Mouse (Mus musculus) left cerebral cortex, postnatal 25 days (tissue): Measurements from ENCODE around the gene Zfp575. TPM values are rescaled to one million over a fixed set of nuclear protein-coding genes. Genes with fewer than 3 reads are reported as not detected.
A peak's percentile ranks its signal among the peaks of the same experiment; 100 is the strongest.

ENCODE experiments used
- DNase-seq, 2 experiments: peaks; one replicate each; pipeline ENCODE4 v3.0.0; 2022; ENCODE audit warnings: low spot score in 2 of 2, mixed read lengths in 1 of 2
- intact Hi-C: fragments of 180-260 bp; cut with DNase I; formaldehyde crosslinking; loops from one replicate; pipeline ENCODE4 v1.15.1; 2025
- total RNA-seq, 2 experiments: library from RNA; stranded (reverse); gene quantifications; 2 replicates each; pipeline ENCODE4 v1.2.3; 2021

The Zfp575 gene
- total RNA-seq, 2 experiments from 2014 or later, result 6.7 TPM

DNA sequence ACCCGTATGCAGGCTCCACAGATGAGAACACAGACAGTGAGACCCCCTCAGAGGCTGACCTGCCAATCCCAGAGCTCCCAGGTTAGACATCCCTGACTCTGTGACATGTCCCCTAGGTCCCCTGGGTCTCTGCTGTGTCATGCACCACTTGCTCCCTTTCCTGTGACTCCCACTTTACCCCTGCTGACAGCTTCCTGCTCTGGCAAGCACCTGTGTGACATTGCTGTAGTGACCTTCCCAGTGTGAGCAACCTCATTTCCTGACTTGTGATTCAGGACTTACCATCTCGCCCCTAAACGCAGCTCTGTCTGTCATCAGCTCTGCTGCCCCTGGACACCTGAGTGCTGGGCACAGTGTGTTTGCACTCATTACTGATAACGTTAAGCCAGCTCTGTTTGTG, 16.4 kb downstream of the Zfp575 start:
- no peak for DNase-seq
- intact Hi-C loops, result no loop called here

DNA sequence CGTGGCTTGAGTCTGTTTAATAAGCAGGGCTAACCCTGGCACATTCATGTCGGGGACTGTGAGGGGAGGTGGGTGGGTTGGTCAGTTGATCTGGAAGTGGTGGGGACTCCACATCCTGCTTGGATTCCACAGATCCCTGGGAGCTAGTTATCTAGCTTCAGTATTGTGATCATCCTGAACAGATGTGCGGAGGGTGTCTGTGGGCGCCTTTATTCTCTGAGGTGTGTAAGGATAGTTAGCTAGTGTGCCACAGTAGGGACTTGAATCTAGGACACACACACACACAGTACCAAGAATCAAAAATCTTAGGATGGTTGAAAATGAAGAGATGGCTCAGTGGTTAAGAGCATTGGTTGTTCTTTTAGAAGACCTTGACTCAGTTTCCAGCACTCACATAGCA, 18.9 kb downstream of the Zfp575 start:
- peak in 1 of 2 experiments; percentile 59 for DNase-seq
- intact Hi-C loops, result no loop called here

DNA sequence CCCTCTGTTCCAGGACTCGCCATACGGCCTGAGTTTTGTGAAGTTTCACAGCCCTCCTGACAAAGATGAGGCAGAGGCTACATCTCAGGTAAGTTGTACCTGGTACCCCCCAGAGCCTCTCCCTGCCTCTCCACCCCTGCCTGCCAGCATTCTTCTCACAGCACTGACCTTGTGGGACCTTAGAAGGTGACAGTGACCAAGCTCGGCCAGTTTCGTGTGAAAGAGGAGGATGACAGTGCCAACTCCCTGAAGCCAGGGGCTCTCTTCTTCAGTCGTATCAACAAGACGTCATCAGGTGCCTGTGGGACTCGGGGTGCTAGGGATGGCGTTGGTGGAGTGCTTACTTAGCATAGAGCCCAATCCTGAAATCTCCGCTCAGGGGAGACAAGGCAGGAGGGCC, 21.2 kb downstream of the Zfp575 start:
- no peak for DNase-seq
- intact Hi-C loops, result no loop called here

DNA sequence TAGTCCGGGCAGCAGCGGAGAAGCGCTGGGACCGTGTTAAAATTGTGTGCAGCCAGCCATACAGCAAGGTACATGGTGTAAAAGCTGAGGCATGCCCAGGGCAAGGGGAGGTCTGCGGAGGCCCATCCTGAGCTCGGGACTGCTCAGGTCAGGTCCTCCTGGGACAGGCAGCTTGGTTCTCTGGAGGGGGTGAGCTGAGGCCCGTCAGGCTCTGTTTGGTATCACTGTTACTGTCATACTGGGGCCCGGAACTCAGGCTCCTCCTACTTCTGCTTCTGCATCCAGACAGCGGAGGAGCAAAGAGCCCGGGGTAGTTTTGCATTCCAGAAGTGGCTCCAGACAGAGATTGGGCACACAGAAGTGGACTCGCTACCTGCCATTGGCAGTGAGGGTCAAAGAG, 21.8 kb downstream of the Zfp575 start:
- intact Hi-C loops, result loop anchor here (2.0 kb wide), 1 partner anchor 91 kb away; no protein-coding TSS in a partner anchor
- DNase-seq, result no peak

DNA sequence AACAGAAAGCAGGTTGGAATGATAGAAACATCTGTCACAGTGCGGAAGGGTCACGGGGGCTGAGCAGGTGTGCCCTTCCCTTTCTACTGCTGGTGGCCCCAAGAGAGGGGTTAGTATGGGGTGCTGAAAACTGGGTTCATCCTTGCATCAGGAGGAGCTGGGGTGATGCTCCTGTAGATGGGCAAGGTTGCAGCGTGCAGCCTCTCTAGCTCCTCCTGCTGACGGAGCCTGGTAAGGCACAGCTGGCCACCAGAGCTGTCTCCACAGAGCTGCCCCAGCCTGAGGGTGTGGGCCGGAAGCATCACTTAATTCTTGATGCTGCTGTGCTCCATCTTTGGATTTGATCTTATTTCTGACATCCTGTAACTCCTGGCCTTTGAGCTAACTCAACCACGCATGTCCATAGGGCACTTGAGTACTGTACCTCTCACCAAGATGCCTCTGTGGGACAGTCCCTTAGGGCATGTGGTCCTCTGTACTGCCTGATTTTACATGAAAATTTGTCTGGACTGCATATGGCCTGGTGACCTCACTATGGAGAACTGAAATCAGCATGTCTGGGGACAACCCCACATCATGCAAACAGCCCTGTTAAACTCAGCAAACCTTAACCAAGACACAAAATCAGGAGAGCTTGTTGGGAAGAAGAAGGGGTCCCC, 22.7 kb downstream of the Zfp575 start:
- intact Hi-C loops, result loop anchor here (2.0 kb wide), 1 partner anchor 90 kb away; no protein-coding TSS in a partner anchor
- DNase-seq, result peak; percentile 43 to 51

DNA sequence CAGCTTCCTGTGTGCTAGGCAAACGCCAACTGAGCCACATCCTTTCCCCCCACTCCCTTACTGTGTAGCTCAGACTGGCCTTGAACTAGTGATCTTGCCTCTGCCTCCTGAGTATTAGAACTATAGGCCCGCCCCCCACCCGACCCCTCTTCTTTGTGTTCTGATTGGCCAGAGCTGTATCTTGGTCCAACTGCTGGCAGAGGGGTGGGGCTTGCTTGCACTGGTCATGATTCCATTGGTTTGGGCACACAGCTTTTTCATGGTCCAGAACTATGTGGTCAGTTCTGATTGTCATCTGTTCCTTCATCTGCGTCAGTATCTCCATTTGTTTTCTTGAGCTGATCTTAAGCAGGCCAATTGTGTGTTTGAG, 23.6 kb downstream of the Zfp575 start:
- intact Hi-C loops, result loop anchor here (2.0 kb wide), 1 partner anchor 89 kb away; no protein-coding TSS in a partner anchor
- DNase-seq, result no peak

DNA sequence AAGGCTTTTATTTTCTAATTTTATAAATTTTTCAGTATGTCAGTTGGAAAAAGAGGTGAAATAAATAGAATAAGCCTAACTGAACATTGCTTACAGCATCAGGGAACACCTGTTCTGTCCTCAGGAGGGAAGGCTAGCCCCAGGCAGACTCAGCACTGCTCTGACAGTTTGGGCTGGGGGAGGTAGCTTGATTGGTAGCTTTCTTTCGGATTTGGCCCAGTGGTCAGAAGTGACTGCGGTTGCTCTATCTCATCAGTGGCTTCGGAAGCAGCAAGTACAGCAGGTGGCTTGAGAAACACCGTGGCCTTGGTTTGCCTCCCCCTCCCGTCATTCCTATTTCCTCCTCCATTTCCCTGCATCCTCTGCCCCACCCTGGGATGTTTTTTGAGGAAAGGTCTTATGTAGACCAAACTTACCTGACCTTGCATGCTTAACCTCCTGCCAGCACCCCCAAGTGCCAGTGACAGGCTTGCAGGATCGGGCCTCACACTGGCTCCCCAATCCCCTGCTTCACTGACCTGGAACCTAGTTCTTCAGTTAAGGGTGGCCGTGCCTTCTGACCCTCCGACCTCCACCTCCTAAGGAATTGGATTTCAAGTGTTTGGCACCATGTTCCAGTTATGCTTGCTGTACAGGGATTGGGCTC, 24.1 kb downstream of the Zfp575 start:
- intact Hi-C loops, result no loop called here
- DNase-seq, result no peak

DNA sequence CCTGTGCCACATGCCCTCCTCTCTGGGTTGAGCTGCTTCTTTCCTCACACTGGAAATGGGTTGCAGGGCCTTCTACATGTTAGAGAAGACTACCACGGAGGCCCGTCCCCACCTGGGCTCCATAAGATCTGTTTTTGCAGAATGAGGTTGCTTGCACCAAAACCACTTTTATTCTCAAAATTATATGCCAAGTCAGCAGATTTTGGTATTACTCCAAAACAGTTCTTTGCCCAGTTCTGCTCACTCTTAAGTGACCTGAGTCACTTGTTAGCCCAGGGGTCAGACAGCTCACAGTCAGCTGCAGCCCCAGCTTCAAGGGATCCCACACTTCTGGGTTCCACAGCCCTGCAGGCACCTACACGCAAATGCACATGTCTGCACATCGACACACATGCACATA, 26.0 kb downstream of the Zfp575 start:
- intact Hi-C loops, result no loop called here
- DNase-seq, result no peak

DNA sequence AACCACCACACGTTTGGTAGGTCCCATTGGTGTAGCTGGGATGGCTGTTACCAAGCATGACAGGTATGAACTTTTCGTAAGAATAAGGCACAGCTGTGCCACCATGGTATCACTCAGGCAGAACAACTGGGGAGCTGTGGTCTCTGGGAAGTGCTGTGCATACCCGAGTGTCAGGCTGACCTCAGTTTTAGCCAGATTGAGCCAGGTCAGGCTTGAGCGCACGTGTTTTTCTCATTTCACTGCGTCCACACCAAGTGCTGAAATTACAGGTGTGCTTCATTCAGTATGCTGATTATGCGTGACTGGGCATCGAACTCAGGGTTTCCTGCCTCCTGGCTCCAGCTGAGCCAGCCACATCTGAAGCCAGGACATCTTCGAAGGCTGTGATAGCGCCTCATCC, 31.7 kb downstream of the Zfp575 start:
- no peak for DNase-seq
- intact Hi-C loops, result no loop called here

DNA sequence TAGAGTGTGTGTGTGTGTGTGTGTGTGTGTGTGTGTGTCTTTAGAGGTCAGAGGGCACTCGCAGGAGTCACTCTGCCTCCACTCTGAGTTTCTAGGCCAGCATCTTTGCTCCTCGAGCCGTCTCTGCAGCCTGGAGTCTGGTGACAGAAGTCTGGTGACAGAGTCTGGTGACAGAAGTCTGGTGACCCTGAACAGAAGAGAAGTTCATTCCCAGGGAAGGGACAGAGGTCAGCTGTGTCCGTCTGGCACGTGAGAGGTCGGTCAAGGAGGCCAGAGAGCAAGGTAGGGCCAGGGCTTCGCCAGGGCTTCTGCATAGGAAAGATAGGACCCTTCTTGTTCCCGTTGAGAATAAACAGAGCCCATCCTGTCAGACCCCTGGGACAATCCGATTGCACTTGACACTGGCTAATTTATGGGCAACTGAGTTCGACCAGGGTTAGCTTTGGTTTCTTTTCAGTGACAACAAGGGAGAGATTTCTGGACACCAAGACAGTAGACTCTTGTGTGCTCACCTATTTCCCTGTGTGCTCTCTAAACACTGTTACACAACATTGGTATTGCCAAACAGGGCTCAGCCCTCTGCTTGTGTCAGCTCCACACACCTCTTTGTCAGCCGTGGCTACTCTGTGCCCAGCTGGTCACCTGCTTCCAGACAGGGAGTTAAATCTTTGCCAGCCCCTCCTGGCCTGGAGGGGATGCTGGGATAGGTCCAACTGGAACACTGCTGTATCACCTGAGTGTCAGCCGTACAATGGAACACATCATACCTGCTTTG, 35.3 kb downstream of the Zfp575 start:
- intact Hi-C loops, result no loop called here
- DNase-seq, result no peak

DNA sequence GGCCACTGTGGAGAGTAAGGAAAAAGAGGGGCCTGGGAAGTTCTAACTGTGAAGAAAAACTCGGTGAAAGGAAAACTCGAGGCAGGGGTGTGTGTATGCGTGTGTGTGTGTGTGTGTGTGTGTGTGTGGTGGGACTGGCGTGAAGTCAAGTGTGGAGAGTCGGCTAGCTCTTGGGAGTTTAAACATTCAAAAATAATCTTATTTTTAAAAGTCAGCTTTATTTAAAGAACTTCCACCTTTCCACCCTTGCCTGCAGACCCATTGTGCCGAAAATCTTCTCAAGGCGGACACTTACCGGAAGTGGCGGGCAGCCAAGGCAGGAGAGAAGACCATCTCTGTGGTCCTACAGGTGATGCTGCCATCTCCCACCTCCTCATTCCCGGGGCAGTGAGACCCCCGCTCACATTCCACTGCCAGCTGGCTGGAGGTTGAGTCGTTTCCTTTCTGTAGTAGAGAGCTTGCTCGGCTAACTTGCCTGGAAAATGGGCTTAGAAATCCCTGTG, 39.9 kb downstream of the Zfp575 start:
- no peak for DNase-seq
- intact Hi-C loops, result loop anchor here (1.0 kb wide), 1 partner anchor 17 kb away; the partner anchor contains the start of gene Irgq

DNA sequence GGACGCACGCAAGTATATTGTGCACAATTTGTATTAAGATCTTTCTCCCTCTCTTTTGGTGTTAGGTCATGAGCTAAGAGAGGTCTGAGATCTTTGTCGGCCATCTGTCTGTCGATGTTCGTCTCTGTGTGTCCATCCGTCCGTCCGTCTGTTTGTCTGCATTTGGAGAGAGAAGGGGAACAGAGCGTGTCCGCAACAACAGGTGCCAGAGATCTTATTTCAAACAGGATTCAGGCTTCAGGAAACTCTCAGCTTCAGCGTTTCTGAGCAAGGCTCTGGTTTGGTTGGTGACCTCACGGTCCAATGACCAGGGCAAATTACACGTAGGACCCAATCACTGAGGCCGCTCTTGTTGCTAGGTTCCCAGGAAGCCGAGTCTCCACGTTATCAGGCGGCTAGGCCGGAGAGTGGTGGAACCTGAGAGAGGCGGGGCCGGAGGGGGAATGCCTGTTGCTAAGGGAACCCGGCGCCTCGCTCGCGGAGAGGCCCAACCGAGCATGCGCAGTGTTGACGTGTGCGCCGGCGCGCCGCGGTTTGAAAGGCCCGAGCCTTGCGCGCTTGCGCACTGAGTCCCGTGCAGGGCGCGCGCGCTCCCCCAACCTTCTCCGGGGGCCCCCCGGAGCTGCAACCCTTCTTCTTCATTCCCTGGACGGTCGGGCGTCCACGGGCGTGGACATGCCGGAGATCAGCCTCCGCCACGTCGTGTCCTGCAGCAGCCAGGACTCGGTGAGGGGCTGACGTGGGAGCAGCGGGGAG, 40.6 kb downstream of the Zfp575 start:
- intact Hi-C loops, result loop anchor here (1.0 kb wide), 1 partner anchor 17 kb away; the partner anchor contains the start of gene Irgq

DNA sequence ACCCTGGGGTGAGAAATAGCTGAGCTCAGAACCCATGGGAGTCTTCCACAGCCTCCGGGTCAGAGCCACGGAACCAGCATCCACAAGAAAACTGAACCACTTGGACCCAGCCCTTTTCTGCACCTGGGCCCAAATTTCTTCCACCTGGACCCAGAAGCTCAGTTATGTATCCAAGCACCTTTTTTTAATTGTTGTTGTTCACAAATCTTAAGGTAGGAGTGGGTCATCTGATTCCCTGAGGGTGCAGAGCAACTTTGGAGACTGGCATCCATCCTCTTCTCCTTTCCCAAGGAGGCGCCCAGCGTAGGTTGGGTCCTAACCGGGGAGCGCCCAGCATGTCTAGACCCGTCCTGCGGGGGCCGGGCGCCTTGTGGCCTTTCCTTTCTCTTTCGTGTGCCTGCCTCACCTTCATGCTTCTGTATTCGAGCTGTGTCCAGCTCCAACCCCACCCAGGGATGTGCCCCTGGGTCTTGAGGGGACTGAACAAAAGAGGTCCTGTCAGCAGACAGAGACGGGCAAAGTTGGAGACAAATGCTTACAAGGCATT, 41.3 kb downstream of the Zfp575 start, which contains the start of the genes Pinlyp and Xrcc1:
Gene Pinlyp (minus strand): TSS at position 51 of the 547 bp plus-strand sequence.
Gene Xrcc1 (plus strand): TSS at position 222 of the 547 bp plus-strand sequence.
- intact Hi-C loops, result no loop called here

More for the DNA sequence above, 40.6 kb downstream of the Zfp575 start:
- peak; percentile 99 to 100 for DNase-seq

DNA sequence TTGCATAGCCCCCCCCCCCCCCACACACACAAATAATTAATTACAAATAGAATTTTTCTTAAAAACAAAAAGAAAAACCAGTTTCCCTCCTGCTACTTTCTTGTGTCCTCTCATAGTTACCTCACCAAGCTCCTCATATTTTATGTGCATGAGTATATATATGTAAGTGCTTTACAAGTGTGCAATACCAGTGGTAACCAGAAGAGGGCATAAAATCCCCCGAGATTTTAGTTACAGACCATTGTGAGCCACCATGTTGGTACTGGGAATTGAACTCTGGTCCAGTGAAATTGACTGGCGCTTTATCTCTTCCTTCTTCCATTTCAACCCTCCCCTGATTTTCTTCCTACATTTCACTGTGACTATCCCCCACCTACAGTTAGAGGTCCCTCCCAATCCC, 42.9 kb downstream of the Zfp575 start:
- DNase-seq, result no peak
- intact Hi-C loops, result no loop called here

More for the DNA sequence above, 41.3 kb downstream of the Zfp575 start, which contains the start of the genes Pinlyp and Xrcc1:
- DNase-seq, result no peak

DNA sequence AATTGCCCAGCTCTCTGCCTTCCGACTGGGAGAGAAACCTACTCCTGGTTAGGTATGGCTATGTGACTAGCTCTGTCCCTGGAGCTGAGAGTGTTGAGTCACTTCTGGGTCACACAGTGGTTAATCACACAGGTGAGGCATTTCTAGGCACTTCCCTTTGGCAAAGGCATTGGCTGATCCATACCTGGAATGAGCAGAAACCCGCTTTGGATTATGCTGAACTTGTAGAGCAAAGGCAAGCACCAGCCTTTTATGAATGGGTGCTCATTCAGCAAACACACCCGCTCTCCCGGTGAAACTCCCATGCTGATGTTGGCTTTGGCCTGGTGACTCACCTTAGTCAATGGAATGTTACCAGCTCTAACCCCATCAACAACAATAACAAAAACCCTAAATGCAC, 47.8 kb downstream of the Zfp575 start:
- intact Hi-C loops, result no loop called here

DNA sequence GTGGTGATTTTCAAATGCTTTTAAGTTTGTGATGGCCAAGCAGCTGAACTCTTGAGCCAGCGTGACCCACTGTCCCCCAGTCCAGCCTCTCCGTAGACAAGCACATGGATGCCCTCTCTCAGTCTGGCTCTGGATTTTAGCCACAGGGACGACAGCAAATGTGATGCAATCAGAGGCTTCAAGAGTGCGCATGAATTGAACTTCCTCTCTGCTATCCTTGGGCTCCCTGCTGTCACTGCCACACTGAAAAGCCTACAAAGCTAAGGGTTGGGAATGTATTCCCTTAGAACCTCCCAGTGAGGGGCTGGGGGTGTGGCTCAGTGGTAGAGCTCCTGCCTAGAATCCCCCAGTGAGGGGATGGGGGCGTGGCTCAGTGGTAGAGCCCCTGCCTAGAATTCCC, 48.7 kb downstream of the Zfp575 start:
- DNase-seq, result no peak
- intact Hi-C loops, result no loop called here

More for the DNA sequence above, 47.8 kb downstream of the Zfp575 start:
- DNase-seq, result no peak

DNA sequence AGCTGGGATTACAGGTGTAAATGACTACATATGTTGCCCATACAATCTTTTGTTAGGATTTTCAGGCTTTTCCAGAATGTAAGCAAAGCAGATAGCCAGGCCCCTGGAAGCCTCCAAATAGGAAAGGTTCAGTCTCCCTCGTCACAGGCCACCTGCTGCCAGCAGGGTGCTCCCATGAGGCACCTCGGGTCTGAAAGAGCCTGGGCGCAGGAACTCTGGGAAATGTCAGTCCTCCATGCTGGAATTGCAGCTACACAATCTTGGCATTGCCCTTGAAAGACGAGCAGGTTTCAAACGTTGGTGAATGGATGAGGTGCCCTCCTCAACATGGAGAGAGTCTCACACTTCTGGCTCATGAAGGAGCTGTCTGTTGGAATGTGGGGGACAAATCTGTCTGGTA, 49.3 kb downstream of the Zfp575 start:
- DNase-seq, result peak; percentile 51 to 52
- intact Hi-C loops, result no loop called here

DNA sequence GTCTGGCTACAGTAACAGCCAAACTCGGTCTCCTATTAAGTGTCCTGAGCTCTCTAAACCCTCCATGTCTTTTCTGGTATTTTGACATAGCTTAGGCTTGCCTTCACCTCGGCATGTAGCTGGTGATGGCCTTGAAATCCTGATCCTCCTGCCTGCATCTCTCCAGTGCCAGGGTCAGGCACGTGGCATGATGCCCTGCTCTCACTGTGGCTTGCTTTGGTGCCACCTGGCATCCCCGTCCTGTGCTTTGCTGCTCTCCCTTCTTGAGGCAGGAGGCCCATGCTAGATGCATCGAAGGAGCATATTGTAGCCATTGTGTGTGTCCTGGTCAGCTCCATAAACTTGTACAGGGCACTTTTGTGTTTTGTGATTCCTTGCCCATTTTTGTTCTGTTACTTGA, 49.9 kb downstream of the Zfp575 start:
- intact Hi-C loops, result no loop called here
- DNase-seq, result no peak

DNA sequence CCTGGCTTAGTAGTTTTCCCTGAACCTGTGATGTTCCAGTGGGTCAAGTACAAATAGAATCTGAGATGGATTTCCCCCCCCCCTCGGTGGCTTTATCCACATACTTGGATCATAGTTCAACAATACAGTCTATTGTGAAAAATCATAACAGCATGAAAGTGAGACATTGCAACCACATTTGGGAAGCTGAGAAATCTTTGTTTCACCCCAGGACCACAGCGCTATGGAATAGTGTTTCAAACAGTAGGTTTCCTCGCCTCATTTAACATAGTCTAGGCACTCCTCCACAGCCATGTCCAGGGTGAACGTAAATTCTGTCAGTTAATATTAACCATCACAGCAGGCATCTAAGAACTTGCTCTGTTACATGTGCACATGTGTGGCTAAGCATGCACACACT, 50.4 kb downstream of the Zfp575 start:
- no peak for DNase-seq
- intact Hi-C loops, result no loop called here
